Comparison of ENCODE assay signal across 12 mouse cellular contexts in genomic region chr11:108961651-108962065, GRCm38 (mm10). TPM values are rescaled to one million over a fixed set of nuclear protein-coding genes. Genes with fewer than 3 reads are reported as not detected.
A peak's percentile ranks its signal among the peaks of the same experiment; 100 is the strongest.
DNase-seq lines count a peak whose midpoint lies in the region; ATAC-seq and TF ChIP-seq lines count a peak whose summit lies in the region.
"Had no signal": no experiment of that assay in that cellular context is flagged by ENCODE, and none has a peak within 500 bp of the region (broad histone marks: within the 10 kb centered on the region; RNA-seq: fewer than 3 reads in every experiment).

No protein-coding gene starts in this region.

- H3K4me3 ChIP-seq in heart, embryonic 12.5 days, result peak overlapping the region; percentile 16
- no peak overlapping the region for H3K4me3 ChIP-seq in embryonic facial prominence, embryonic 11.5 days (ENCODE audit: low read depth, low read length)
- no peak overlapping the region for H3K4me3 ChIP-seq in intestine, postnatal 0 days (ENCODE audit: low read depth, low read length)
- H3K4me3 ChIP-seq in midbrain, embryonic 15.5 days, result no peak overlapping the region
- H3K4me3 ChIP-seq: erythroblast, embryonic 14.5 days; liver, embryonic 12.5 days had no signal

- H3K9ac ChIP-seq in heart, embryonic 12.5 days, result no peak overlapping the region
- no peak overlapping the region for H3K9ac ChIP-seq in embryonic facial prominence, embryonic 11.5 days (replicated peaks; ENCODE audit: low read length)
- H3K9ac ChIP-seq in intestine, postnatal 0 days (ENCODE audit: low read depth, low read length), result no peak overlapping the region
- no peak overlapping the region for H3K9ac ChIP-seq in midbrain, embryonic 15.5 days
- H3K9ac ChIP-seq: liver, embryonic 12.5 days had no signal

- H3K4me2 ChIP-seq in heart, embryonic 12.5 days, result peak overlapping the region; percentile 52
- no peak overlapping the region for H3K4me2 ChIP-seq in embryonic facial prominence, embryonic 11.5 days (ENCODE audit: low read depth, low read length)
- H3K4me2 ChIP-seq in intestine, postnatal 0 days (replicated peaks; ENCODE audit: low read depth), result 0 out of 2 replicates have a peak overlapping the region, but pooled peaks have one; percentile 17
- H3K4me2 ChIP-seq in midbrain, embryonic 15.5 days, result 0 out of 2 replicates have a peak overlapping the region, but pooled peaks have one; percentile 8
- H3K4me2 ChIP-seq: liver, embryonic 12.5 days had no signal

- no peak for ATAC-seq in heart, embryonic 12.5 days (ENCODE audit: insufficient number of reproducible peaks, low FRiP score)
- no peak for ATAC-seq in embryonic facial prominence, embryonic 11.5 days (replicated peaks; ENCODE audit: insufficient number of reproducible peaks, low FRiP score, low TSS enrichment, low read depth)
- no peak for ATAC-seq in intestine, postnatal 0 days
- peak; percentile 50; the same call in 1 of the 2 replicates for ATAC-seq in midbrain, embryonic 15.5 days (replicated peaks)
- ATAC-seq: inflammation-experienced regulatory T-cells, adult 6 months; liver, embryonic 12.5 days had no signal

- H3K4me1 ChIP-seq in heart, embryonic 12.5 days (replicated peaks), result peaks cover 9% of the 10 kb centered on the region
- H3K4me1 ChIP-seq in embryonic facial prominence, embryonic 11.5 days (ENCODE audit: control insufficient read depth, insufficient read depth, low read length), result no peaks in the 10 kb centered on the region
- H3K4me1 ChIP-seq in intestine, postnatal 0 days (replicated peaks; ENCODE audit: control insufficient read depth, insufficient read depth, low read length), result no peaks in the 10 kb centered on the region
- H3K4me1 ChIP-seq in midbrain, embryonic 15.5 days, result peaks cover 13% of the 10 kb centered on the region; the same call in 1 of the 2 replicates
- H3K4me1 ChIP-seq: liver, embryonic 12.5 days had no signal

- H3K9me3 ChIP-seq in heart, embryonic 12.5 days (replicated peaks), result no peaks in the 10 kb centered on the region
- no peaks in the 10 kb centered on the region for H3K9me3 ChIP-seq in embryonic facial prominence, embryonic 11.5 days (replicated peaks; ENCODE audit: control insufficient read depth, low read length)
- H3K9me3 ChIP-seq in intestine, postnatal 0 days (ENCODE audit: control insufficient read depth), result no peaks in the 10 kb centered on the region
- no peaks in the 10 kb centered on the region for H3K9me3 ChIP-seq in midbrain, embryonic 15.5 days
- H3K9me3 ChIP-seq: liver, embryonic 12.5 days had no signal

- 14% methylated on average over 11 of the region's 11 CpGs for WGBS in heart, embryonic 12.5 days
- WGBS in embryonic facial prominence, embryonic 11.5 days, result 4% methylated on average over 11 of the region's 11 CpGs
- 27% methylated on average over 11 of the region's 11 CpGs for WGBS in intestine, postnatal 0 days
- WGBS in midbrain, embryonic 15.5 days, result 5% methylated on average over 11 of the region's 11 CpGs

- no peaks in the 10 kb centered on the region for H3K36me3 ChIP-seq in heart, embryonic 12.5 days
- no peaks in the 10 kb centered on the region for H3K36me3 ChIP-seq in embryonic facial prominence, embryonic 11.5 days (replicated peaks; ENCODE audit: control insufficient read depth, insufficient read depth, low read depth, low read length)
- no peaks in the 10 kb centered on the region for H3K36me3 ChIP-seq in intestine, postnatal 0 days (ENCODE audit: control insufficient read depth, insufficient read depth)
- no peaks in the 10 kb centered on the region for H3K36me3 ChIP-seq in midbrain, embryonic 15.5 days (replicated peaks)
- H3K36me3 ChIP-seq: liver, embryonic 12.5 days had no signal

- no peak for TF ChIP-seq CTCF in intestine, postnatal 0 days (IDR thresholded peaks at IDR 0.05; ENCODE audit: low read depth)

- DNase-seq in heart, adult 9 months (ENCODE audit: low spot score in 2 of 2), result no peak
- peak; percentile 69 for DNase-seq in embryonic facial prominence, embryonic 11.5 days (ENCODE audit: low spot score)
- DNase-seq in thymus, postnatal 14 days, result no peak
- no peak for DNase-seq in gastrocnemius, postnatal 25 days
- no peak for DNase-seq in adrenal gland, postnatal 4 days (ENCODE audit: low spot score in 2 of 2)
- DNase-seq: retina, postnatal 1 day had no signal

- H3K27me3 ChIP-seq in heart, embryonic 12.5 days (replicated peaks), result no peaks in the 10 kb centered on the region
- H3K27me3 ChIP-seq in embryonic facial prominence, embryonic 11.5 days (ENCODE audit: control insufficient read depth, insufficient read depth, low read length), result no peaks in the 10 kb centered on the region
- no peaks in the 10 kb centered on the region for H3K27me3 ChIP-seq in intestine, postnatal 0 days (replicated peaks; ENCODE audit: control insufficient read depth, insufficient read depth, low read length)
- no peaks in the 10 kb centered on the region for H3K27me3 ChIP-seq in midbrain, embryonic 15.5 days (replicated peaks)
- H3K27me3 ChIP-seq: liver, embryonic 12.5 days had no signal

- H3K27ac ChIP-seq in heart, embryonic 12.5 days (ENCODE audit: poor library complexity, severe bottlenecking), result no peak overlapping the region
- H3K27ac ChIP-seq in embryonic facial prominence, embryonic 11.5 days (replicated peaks; ENCODE audit: low read depth, low read length), result 0 out of 2 replicates have a peak overlapping the region, but pooled peaks have one; percentile 6
- H3K27ac ChIP-seq in intestine, postnatal 0 days (ENCODE audit: low read depth, low read length), result no peak overlapping the region
- H3K27ac ChIP-seq in midbrain, embryonic 15.5 days, result peak overlapping the region; percentile 67
- H3K27ac ChIP-seq: liver, embryonic 12.5 days had no signal

RNA-seq across cellular contexts. Expression of gene Axin2, which starts 41.5 kb away (rescaled TPM):
- 2.1 and 2.4 TPM in 2 replicates for polyA plus RNA-seq in heart, embryonic 12.5 days (2016; fragmentation: Nextera tagmentation; extraction: Ambion mirVana)
- polyA plus RNA-seq in embryonic facial prominence, embryonic 11.5 days (2014; fragmentation: Nextera tagmentation; extraction: Ambion mirVana), result 15.3 and 15.9 TPM in 2 replicates
- 3.1 and 3.8 TPM in 2 replicates for polyA plus RNA-seq in intestine, postnatal 0 days (2015; fragmentation: Nextera tagmentation; extraction: Ambion mirVana)
- 13.2 and 13.5 TPM in 2 replicates for polyA plus RNA-seq in midbrain, embryonic 15.5 days (2015; fragmentation: Nextera tagmentation; extraction: Ambion mirVana)
- total RNA-seq in gastrocnemius, postnatal 25 days (2021), result 1 to 10 TPM; 9.5 to 9.8 TPM
- total RNA-seq in adrenal gland, postnatal 4 days (2021), result 10 to 100 TPM; 48.9 to 52.8 TPM

Comparison
In these comparisons a context has a peak if more than half of its experiments do, and no peak if none do; other contexts are left out.
1. H3K27ac ChIP-seq: peak in embryonic facial prominence, embryonic 11.5 days (single experiment) and midbrain, embryonic 15.5 days (single experiment); none in heart, embryonic 12.5 days (single experiment) and intestine, postnatal 0 days (single experiment).